Mouse (Mus musculus): ENCODE results near the gene Gm45208. TPM values are rescaled to one million over a fixed set of nuclear protein-coding genes. Genes with fewer than 3 reads are reported as not detected.
A peak's percentile ranks its signal among the peaks of the same experiment; 100 is the strongest.
"Not testable (repeated sequence)": the region's sequence is repeated elsewhere in the genome, so short reads cannot be mapped to it uniquely, and the experiment has no call there.

Gm45208 gene
- under 1 TPM in 1 of 2 experiments, not detected in 1; 0.58 TPM for total RNA-seq (2021)
- long read RNA-seq, experiment 1: 0 reads
- long read RNA-seq, experiment 2, partial matches to known transcripts: 0 of 2 reads
- long read RNA-seq, experiment 2, other reads (novel, unspliced or antisense): 2 of 2 reads

DNA sequence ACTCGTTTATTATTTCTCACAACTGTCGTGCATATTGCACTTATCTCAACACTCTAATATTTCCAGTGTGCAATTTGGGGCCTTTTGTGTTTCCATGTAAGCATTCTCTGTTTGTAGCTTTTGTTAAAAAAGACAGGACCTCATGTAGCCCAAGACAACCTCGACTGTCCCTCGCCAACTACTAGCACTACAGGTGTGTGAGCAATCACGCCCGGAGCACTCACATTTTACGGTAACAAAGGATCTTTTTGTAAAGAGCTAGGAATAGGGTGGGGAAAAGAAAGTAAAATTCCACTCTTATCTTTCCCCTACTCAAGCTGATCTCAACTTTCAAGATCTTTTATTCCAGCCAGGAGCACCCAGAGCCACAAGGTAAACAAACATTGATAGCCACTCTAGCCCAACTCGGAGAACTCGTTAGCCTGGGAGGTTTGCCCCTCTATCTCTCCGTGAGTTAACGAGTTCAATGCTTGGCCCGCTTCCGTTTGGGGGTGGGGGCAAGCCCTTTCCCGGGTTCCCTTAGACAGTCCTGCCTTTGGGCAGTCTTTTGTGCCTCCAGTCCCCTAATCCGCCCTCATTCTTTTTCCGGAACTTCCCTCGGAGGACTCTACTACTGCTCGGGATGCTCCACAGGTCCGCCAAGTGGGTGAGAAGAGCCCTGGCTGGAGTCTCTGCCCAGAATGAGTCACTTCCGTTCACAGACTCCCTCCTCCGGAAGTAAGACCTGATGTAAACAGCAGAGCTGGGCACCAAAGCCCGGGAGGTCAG is at the start of gene Gm45208:
Gene Gm45208, plus strand, starts transcription at position 732 of the 768 bp plus-strand sequence.
- DNase-seq (ENCODE audit: low spot score in 2 of 2): peak in 1 of 2 experiments; percentile 52

DNA sequence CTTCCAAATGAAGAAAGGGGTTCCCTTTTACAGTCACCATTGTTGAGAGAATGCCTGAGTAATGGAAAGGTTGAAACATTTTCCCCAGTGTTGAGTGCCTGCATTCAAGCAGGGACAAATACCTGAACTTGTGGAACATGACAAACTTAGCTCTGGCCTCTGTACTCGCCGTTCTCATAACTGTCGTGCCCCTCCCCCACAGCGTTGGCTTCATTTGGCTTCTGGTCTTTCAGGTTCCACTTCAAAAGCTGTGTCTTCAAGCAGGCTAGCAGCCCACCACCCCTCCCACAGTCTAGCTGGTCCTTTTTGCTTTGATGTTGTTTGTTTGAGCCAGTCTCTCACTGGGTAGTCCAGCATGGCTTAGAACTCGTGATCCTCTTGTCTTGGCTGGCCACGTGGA is 49.3 kb upstream of the Gm45208 start:
- no peak for DNase-seq (ENCODE audit: low spot score in 2 of 2)

DNA sequence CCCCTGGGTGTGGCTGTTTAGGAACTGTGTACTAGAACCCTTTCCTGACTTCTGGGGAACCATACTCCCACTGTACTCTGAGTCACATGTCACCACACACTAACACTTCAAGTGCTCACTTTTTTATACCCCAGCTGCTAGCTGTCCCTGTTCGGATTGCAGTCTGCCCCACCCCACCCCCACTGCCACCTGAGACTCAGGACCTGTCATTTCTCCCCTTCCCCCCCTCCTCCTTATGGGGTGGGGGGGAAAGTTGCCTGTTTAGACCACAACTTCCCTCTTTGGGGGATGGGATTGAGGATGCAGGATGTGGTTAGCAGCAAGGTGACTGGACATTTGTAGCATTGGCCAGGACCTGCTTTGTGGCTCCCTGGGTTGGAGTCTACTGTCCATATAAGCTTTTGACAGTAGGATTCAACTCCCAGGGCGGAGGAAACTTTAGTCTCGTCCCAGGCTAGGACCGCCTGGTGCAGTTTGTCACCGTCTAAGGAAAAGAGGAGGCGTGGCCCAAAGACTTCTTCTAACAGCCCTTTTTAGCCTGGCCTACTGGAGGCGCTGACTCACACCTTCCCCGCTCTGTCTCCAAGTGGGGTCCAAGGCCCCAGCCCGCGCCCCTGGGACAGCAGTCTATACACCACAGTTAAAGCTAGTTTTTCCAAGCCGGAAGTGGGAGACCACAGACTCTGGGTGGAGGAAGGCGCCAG is 48.3 kb upstream of the Gm45208 start:
- DNase-seq (ENCODE audit: low spot score in 2 of 2): no peak

DNA sequence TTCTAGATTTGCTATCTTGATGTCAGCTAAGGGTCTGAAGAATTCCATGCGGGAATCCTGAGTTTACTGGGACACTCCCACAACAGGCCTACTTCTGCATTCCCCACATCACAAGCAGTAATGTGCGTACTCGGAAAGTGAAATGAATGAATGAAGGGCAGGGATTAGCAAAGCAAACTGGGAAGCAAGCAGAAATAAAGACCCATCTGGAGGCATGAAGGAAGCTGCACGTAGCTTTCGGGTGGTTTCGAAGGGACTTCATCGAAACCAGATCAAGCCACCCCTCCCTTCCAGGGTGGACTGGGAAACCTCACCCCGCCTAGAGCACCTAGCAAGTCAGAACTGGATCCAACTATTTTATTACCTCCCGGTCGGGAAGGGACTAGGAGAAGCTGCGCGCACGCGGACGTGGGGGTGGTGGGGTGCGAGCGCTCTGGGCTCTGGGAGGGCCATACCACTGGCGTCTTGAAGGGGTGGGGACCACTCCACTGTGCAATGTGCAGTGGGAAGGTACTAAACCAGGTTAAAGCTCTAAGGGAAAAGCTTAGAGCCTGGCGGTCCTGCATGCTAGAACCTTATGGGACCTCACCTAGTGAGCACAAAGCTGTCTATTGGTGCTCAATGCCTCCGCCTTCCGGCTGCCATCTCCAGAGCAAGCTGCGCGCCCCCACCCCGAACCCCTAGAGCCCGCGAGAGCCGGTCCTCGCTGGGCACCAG is 47.6 kb upstream of the Gm45208 start:
- no peak for DNase-seq (ENCODE audit: low spot score in 2 of 2)

DNA sequence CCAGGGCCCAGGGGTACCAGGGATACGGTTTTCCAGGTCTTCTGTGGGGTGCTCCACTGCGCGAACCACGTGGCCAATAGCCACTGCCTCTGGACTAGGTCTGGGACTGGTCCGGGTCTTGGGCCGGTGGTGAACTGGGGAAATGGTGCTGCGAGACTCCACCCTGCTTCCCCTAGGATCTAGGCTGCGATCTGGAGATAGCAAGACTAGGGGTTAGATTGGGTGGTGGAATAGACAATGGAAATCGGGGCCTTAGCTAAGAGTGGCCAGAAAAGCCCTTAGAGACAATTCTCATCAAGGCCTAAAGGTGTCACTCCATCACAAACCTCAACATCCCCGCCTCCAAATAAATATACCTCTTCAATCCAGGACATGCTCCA is 47.1 kb upstream of the Gm45208 start:
- no peak for DNase-seq (ENCODE audit: low spot score in 2 of 2)

DNA sequence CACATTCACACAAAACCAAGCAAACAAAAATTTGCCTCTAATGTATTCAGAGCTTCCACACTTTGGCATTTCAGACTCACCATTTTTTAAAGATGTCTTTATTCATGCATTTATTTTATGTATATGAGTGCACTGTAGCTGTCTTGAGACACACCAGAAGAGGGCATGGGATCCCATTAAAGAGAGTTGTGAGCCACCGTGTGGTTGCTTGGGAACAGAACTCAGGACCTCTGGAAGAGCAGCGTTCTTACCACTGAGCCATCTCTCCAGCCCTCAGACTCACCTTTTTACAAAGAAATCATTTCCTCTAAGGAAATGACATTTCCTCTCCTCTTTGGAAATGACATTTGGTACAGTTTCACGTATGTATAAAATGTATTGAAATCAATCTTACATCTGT is 43.1 kb upstream of the Gm45208 start:
- no peak for DNase-seq (ENCODE audit: low spot score in 2 of 2)

DNA sequence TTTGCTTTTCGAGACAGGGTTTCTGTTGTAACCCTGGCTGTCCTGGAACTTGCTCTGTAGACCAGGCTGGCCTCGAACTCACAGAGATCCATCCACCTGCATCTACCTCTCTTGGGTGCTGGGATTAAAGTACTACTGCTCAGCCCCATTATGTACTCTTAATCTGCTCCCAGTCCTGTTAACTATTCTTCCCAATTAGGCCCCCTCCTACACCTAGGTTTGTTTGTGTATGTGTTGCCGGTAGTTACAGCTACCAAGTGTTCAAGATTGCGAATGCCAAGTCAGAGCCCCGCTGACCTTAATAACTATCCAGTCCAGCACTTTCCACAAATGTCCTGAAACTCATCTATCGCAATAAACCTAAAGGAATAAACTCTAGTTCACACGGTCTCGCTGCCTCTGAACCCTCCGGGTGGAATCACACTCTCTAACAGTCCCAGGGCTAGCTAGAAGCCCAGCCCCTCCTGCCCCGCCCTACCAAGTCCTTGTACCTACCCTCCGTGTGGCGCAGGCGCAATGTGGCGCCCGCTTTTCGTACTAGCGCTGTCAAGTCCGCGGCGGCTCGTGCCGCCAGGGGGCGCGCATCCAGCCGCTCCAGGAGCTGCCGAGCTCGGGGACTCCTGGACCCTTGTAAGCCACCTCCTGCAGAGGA is 42.5 kb upstream of the Gm45208 start:
- DNase-seq (ENCODE audit: low spot score in 2 of 2): peak; percentile 86

DNA sequence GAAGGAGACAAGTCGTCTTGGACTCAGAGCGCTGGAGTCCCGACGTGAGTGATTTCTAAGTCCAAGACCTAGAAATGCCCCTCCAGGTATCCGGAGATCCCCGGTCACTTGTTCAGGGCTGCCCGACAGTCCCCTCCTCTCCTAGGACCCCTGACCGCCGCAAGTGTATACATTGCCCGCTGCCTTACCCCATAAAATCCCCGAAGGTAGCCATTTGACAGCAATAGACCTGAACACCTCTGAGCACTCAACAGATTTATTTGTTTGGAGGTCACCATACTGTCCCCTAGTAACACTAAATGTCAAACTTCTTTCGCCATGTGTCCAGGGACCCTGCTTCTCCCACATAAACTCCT is 42.0 kb upstream of the Gm45208 start:
- no peak for DNase-seq (ENCODE audit: low spot score in 2 of 2)

DNA sequence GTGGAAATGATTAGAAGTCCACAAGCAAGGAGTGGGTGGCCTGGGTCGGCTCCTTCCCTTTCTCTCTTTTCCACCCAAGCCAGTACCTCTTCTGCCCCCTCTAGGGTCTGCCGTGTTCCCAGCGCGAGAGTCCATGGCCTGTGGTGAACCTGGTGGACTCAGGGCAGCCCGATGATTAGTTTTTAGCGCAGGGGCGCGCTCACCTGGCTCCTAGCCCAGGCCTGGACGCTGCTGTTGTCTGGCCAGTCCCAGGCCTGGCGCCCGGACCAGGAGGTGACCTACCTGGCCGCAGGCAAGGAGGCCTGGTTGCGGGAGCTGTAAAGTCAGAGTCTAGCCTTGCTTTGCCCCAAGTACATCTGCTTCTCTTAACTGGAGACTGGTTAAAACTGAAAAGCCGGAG is 41.2 kb upstream of the Gm45208 start, which contains the start of gene Magix:
Gene Magix, minus strand, starts transcription at position 388 of the 400 bp plus-strand sequence.
- no peak for DNase-seq (ENCODE audit: low spot score in 2 of 2)

DNA sequence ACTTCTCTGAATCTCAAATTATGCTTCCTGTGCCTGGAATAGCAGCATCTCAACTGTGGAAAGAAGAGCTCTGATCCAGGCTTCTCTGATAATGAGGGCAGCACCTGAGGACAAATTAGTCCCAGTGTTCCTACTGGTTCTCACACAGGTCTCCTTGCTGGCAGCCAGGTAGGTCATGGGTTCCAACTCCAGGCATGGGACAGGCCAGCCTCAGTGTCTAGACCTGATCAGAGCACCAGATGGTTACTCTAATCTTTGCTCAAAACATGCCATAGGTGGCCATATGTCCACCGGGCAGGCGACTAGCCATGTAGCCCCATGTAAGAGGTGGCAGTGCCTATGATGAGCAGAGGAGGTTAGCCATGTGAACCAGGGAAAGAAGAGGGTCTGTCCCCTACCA is 33.7 kb upstream of the Gm45208 start:
- DNase-seq (ENCODE audit: low spot score in 2 of 2): no peak

DNA sequence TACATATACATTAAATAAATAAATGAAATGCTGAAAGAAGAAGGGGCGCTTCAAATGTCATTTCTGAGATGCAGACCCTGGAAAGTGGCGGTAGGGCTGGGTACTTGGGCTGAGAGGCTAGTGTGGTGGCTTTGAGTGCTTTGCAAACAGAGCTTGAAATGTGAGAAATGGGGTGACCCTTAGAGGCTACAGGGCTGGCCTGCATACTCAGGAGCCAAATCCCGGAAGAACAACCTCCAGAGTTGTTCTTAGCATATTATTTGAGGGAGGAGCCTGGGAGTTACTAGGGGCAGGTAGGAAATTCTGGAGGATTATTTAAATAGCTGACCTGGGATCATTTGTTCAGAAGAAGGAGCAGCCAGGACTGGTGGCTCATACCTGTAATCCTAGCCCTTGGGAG is 31.6 kb upstream of the Gm45208 start:
- no peak for DNase-seq (ENCODE audit: low spot score in 2 of 2)

DNA sequence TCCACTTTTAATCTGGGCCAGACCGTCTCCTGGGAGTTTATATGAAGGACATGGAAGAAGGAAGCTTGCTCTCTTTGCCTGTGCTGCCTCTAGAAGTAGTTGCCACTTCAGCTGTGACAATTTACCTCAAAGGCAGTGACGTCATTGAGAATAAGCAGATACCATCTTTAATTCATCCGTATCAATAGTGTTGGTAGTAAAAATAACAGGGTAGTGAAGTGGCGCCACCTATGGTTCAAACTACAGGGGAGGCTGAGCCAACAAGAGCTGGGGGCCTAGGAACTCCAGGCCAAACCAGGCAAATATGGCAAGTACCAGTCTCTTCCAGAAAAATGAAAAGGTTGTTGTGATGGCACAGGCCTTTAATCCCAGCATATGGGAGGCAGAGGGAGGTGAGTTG is 29.2 kb upstream of the Gm45208 start:
- no peak for DNase-seq (ENCODE audit: low spot score in 2 of 2)

DNA sequence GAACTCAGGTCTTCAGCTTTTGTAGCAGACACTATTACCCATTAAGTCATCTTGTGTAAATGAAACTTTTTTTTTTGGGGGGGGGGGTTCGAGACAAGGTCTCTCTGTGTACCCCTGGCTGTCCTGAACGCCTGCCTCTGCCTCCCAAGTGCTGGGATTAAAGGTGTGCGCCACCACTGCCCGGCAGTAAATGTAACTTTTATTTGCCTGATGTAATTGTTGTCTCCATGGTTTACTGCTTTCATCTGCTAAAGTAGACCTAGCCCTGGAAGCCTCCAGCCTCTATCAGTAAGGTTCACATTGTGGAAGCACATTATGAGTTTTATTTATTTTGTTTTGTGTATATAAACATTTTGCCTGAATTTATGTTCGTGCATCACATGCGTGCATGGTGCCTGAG is 25.5 kb upstream of the Gm45208 start:
- DNase-seq (ENCODE audit: low spot score in 2 of 2): no peak

DNA sequence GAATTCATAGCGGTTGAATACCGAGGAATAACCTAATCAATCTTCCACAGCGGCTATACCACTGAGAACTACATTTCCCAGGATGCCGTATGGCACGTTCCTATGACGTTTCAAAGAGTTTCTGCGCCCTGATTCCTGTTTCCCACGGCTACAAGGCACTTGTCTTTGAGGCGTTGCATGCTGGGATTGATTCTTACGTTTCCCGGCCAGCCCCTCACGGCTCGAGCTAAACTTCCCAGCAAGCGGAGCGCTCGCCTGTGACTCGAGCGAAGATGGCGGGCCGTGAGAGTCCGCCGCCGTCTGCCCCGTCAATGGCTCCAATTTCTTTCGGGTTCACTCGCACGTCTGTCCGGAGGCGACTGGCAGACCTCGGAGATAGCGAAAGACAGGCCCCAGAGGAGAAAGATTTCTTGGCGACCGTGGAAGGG is 25.1 kb upstream of the Gm45208 start, which contains the start of gene Gpkow:
Gene Gpkow, plus strand, starts transcription at position 178 of the 428 bp plus-strand sequence.
- DNase-seq (ENCODE audit: low spot score in 2 of 2): peak; percentile 47 to 55

DNA sequence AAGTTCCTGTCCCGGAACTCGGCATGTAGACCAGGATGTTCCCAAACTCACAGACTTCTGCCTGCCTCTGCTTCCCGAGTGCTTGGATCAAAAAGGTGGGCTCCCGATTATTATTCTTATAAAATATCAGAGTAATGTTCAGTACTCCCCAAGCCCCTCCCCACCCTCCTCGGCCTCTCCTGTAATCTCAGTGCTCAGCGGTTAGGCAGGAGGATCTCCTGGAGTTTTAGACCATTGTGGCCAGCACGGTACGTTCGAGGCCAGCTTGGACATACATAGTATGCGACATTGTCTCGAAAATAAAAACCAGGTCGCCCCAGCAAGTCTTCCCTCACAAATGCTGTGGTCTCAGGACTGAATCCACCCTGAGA is 8.3 kb upstream of the Gm45208 start:
- DNase-seq (ENCODE audit: low spot score in 2 of 2): not testable (repeated sequence)

DNA sequence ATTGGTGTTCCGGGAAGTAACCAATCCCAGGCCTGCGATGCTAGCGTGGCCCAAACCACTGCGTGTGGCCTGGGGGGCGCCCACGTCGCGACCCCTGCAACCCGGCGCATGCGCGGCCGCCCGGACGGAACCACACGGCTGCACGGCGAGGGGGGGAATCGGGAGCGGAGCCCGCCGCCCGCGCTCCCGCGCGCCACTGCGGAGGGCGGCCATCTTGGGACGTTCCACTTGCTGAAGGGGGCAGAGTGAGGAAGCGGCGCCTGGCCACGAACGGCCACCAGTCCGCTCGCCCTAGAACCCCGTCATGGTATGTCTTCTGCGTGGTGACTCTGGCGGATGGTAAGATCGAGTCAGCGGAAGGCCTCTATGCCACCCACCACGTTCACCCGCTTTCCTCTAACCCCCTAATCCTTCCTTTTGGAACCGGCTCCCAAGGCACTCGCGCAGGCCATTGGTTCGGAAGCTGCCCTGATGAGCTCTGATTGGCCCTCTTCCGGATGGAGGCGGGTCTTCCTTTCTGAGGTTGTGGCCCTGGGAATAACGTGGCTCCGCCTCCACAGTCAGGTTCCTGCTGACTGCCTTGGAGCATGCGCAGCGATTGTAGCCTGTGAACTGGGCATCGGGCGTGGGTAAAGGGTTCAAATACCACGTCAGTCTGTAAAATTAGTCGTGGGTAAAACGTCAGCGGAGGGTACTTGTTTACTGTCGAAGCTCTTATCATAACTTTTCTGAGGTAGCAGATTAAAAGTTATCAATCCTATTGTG is 7.7 kb upstream of the Gm45208 start, which contains the start of gene Wdr45:
Gene Wdr45, plus strand, starts transcription at position 199 of the 765 bp plus-strand sequence.
- peak; percentile 63 to 76 for DNase-seq (ENCODE audit: low spot score in 2 of 2)

DNA sequence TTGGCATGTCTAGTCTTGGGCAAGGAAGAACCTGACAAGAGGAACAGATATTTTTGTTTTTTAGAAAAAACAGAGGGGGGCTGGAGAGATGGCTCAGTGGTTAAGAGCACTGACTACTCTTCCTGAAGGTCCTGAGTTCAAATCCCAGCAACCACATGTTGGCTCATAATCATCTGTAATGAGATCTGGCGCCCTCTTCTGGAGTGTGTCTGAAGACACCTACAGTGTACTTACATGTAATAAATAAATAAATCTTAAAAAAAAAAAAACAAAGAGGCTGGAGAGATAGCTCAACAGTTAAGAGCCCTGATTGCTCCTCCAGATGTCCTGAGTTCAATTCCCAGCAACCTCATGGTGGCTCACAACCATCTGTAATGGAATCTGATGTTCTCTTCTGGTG is 6.0 kb upstream of the Gm45208 start:
- not testable (repeated sequence) for DNase-seq (ENCODE audit: low spot score in 2 of 2)

DNA sequence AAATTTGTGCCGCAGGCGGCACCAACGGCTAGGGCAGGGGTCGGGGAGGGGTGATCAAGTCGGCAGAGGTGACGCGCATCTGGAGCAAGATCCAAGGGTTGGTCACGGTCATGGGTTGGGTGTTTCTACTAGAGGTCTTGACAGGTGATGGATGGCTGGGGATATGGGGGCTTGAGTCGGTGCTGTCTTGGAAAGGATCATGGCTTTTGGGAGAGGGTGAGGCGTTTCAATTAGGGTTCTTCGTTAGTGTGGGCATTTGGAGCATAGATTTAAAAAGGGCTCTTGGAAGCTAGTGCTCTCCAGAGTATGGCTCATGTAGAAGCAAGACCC is 202 bp downstream of the Gm45208 start:
- DNase-seq (ENCODE audit: low spot score in 2 of 2): peak in 1 of 2 experiments; percentile 40

DNA sequence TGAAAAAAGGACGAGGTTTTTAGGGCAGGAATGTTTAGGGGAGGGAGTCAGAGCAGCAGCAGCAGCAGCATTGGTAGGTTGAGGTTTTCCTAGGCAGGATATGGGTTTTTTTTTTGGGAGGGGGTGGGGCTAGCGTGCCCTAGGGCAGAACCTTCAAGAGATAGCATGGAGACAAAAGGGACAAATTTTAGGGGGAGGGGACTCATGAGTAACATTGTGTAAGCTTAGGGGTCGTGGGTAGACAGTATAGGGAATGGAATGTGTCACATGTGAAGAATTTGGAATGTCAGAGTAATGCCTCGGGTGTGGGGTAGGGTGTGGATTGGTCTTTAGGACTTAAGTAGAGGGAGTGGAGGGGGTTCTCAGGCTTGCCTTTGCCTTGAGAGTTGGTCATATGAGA is 646 bp downstream of the Gm45208 start:
- DNase-seq (ENCODE audit: low spot score in 2 of 2): no peak

DNA sequence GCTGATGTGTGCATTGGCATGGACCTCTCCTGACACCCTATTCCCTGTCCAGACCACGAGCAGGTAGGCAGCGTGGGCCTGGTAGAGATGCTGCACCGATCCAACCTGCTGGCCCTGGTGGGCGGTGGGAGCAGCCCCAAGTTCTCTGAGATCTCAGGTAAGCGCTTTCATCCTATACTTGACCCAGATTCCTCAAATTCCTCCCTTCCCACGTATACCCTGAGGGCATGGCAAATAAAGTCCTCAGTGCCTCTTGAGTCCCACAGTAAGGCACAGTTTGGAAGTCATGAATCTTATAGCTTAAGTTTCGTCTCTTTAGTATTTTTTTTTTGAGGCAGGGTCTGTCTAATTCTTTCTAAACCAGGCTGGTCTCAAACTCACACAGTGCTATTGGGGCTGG is 2.1 kb downstream of the Gm45208 start:
- DNase-seq (ENCODE audit: low spot score in 2 of 2): no peak
